Mouse (Mus musculus): ENCODE measurements around the gene Apoc3. TPM values are rescaled to one million over a fixed set of nuclear protein-coding genes. Genes with fewer than 3 reads are reported as not detected.

Gene Apoc3
- total and polyA plus RNA-seq, 3 experiments, result not detected

DNA sequence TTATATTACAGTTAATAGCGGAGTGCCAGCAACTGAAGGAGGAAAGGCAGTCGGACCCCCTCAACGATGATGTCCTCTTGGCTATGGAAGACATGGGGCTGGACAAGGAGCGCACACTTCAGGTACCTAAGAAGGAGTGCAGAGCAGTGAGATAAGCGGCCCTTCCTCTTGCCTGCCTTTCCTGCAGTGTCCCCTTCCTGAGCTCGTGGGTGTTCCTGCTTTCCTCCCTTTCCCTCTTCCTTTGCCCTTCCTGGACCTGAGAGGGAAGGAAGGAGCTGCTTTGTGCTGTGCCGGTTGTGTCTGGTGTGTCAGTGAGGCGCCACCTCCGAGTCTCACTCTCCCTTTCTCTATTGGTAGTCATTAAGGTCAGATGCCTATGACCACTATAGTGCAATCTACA, 40.6 kb downstream of the Apoc3 start:
- DNase-seq (ENCODE audit: extremely low read depth), result no peak
- H3K9me3 ChIP-seq (replicated peaks; ENCODE audit: low read length), result no peaks in the 10 kb centered on the region
- H3K4me2 ChIP-seq (ENCODE audit: insufficient read depth, low read depth, poor library complexity, severe bottlenecking), result no peak overlapping the region
- H3K79me2 ChIP-seq (replicated peaks; ENCODE audit: control insufficient read depth, extremely low read depth, insufficient read depth, poor library complexity, severe bottlenecking), result no peaks in the 10 kb centered on the region
- in situ Hi-C loops (cut with MboI; ENCODE audit: low pct_ligation_motif_present, low pct_unique_long_range_greater_than_20kb, low sequenced_read_pairs) (loop anchor here (5.0 kb wide), 1 partner anchor 203 kb away; no protein-coding TSS in a partner anchor), dilution Hi-C loops (cut with MboI; ENCODE audit: extremely low pct_ligation_motif_present, extremely low pct_unique_long_range_greater_than_20kb, low sequenced_read_pairs) (no loop called here)
- peaks cover 57 to 81% of the 10 kb centered on the region in 2 experiments for H3K36me3 ChIP-seq (replicated peaks in 1 of 2; ENCODE audit: control insufficient read depth in 1 of 2, insufficient read depth in 1 of 2, low read length in 1 of 2)
- peaks cover 0 to 17% of the 10 kb centered on the region in 2 experiments; a peak in 2 of 4 replicates for H3K4me1 ChIP-seq (ENCODE audit: control insufficient read depth in 1 of 2, insufficient read depth in 2 of 2)
- H3K27ac ChIP-seq (ENCODE audit: insufficient read depth, low read depth), result no peak overlapping the region
- H3K4me3 ChIP-seq (replicated peaks in 1 of 3; ENCODE audit: low read depth in 2 of 3, low read length in 2 of 3, poor library complexity in 1 of 3), result no peak overlapping the region
- no peak overlapping the region for H3K9ac ChIP-seq (ENCODE audit: insufficient read depth, low read depth)
- no peak for TF ChIP-seq CHD1 (IDR thresholded peaks at IDR 0.05; ENCODE audit: low read depth, low read length)
- TF ChIP-seq ZNF384 (IDR thresholded peaks at IDR 0.05; ENCODE audit: low read depth, low read length), result no peak
- TF ChIP-seq MAFK (IDR thresholded peaks at IDR 0.05; ENCODE audit: insufficient replicate concordance, low read length), result no peak
- no peak for TF ChIP-seq ELF1 (IDR thresholded peaks at IDR 0.05; ENCODE audit: low read depth, low read length)
- no peak for TF ChIP-seq ZMIZ1 (IDR thresholded peaks at IDR 0.05; ENCODE audit: low read depth, low read length)
- no peak for TF ChIP-seq NRF1 (IDR thresholded peaks at IDR 0.05; ENCODE audit: low read depth, low read length)
- TF ChIP-seq TBP (conservative IDR thresholded peaks at IDR 0.05; ENCODE audit: low read depth, low read length), result no peak
- TF ChIP-seq USF2 (conservative IDR thresholded peaks at IDR 0.05; ENCODE audit: low read depth, low read length), result no peak
- no peak for TF ChIP-seq MEF2A (IDR thresholded peaks at IDR 0.05; ENCODE audit: borderline replicate concordance, low read depth, low read length)
- TF ChIP-seq RAD21 (IDR thresholded peaks at IDR 0.05; ENCODE audit: low read depth, low read length), result no peak
- no peak for TF ChIP-seq GABPA (IDR thresholded peaks at IDR 0.05; ENCODE audit: insufficient replicate concordance, low read depth, low read length)
- no peak for TF ChIP-seq E2F4 (IDR thresholded peaks at IDR 0.05; ENCODE audit: insufficient replicate concordance, low read depth, low read length)
- no peak for TF ChIP-seq CTCF (conservative IDR thresholded peaks at IDR 0.05 in 1 of 2, IDR thresholded peaks at IDR 0.05 in 1 of 2; ENCODE audit: low read depth in 2 of 2, low read length in 2 of 2)
- TF ChIP-seq MAX (IDR thresholded peaks at IDR 0.05; ENCODE audit: low read length), result no peak
- TF ChIP-seq JUND (conservative IDR thresholded peaks at IDR 0.05; ENCODE audit: low read depth, low read length), result no peak
- TF ChIP-seq ZC3H11A (IDR thresholded peaks at IDR 0.05; ENCODE audit: low read depth, low read length), result no peak
- no peak for TF ChIP-seq EP300 (IDR thresholded peaks at IDR 0.05; ENCODE audit: low read length)
- TF ChIP-seq KAT2A (IDR thresholded peaks at IDR 0.05; ENCODE audit: insufficient replicate concordance, low read length), result no peak
- no peak for TF ChIP-seq USF1 (IDR thresholded peaks at IDR 0.05; ENCODE audit: low read depth, low read length)
- H3K27me3 ChIP-seq (replicated peaks), result no peaks in the 10 kb centered on the region

GRCm38 (mm10) chr9:46192642-46193041, 42.8 kb downstream of the Apoc3 start:
- Histone ChIP-seq H3K9ac (ENCODE audit: insufficient read depth, low read depth) (no peak overlapping the region), H3K9me3 (replicated peaks; ENCODE audit: low read length) (no peaks in the 10 kb centered on the region), H3K4me3 (replicated peaks in 1 of 3; ENCODE audit: low read depth in 2 of 3, low read length in 2 of 3, poor library complexity in 1 of 3) (no peak overlapping the region), H3K79me2 (replicated peaks; ENCODE audit: control insufficient read depth, extremely low read depth, insufficient read depth, poor library complexity, severe bottlenecking) (no peaks in the 10 kb centered on the region), H3K27ac (ENCODE audit: insufficient read depth, low read depth) (no peak overlapping the region), H3K27me3 (replicated peaks) (no peaks in the 10 kb centered on the region), H3K36me3 (replicated peaks in 1 of 2; ENCODE audit: control insufficient read depth in 1 of 2, insufficient read depth in 1 of 2, low read length in 1 of 2) (peaks cover 41 to 77% of the 10 kb centered on the region in 2 experiments), H3K4me2 (ENCODE audit: insufficient read depth, low read depth, poor library complexity, severe bottlenecking) (no peak overlapping the region), H3K4me1 (ENCODE audit: control insufficient read depth in 1 of 2, insufficient read depth in 2 of 2) (peaks cover 0 to 17% of the 10 kb centered on the region in 2 experiments; a peak in 3 of 4 replicates)
- peak; percentile 39 for DNase-seq (ENCODE audit: extremely low read depth)
- in situ Hi-C loops (cut with MboI; ENCODE audit: low pct_ligation_motif_present, low pct_unique_long_range_greater_than_20kb, low sequenced_read_pairs) (no loop called here), dilution Hi-C loops (cut with MboI; ENCODE audit: extremely low pct_ligation_motif_present, extremely low pct_unique_long_range_greater_than_20kb, low sequenced_read_pairs) (no loop called here)
- no peak for TF ChIP-seq CHD2 (IDR thresholded peaks at IDR 0.05; ENCODE audit: low read length)
- TF ChIP-seq MEF2A (IDR thresholded peaks at IDR 0.05; ENCODE audit: borderline replicate concordance, low read depth, low read length), result no peak
- no peak for TF ChIP-seq NRF1 (IDR thresholded peaks at IDR 0.05; ENCODE audit: low read depth, low read length)
- peak; percentile 80 for TF ChIP-seq BHLHE40 (IDR thresholded peaks at IDR 0.05; ENCODE audit: low read depth, low read length)
- TF ChIP-seq MXI1 (IDR thresholded peaks at IDR 0.05; ENCODE audit: low read depth, low read length), result no peak
- peak; percentile 86 for TF ChIP-seq ZNF384 (IDR thresholded peaks at IDR 0.05; ENCODE audit: low read depth, low read length)
- no peak for TF ChIP-seq UBTF (IDR thresholded peaks at IDR 0.05; ENCODE audit: low read depth, low read length)
- no peak for TF ChIP-seq SIN3A (IDR thresholded peaks at IDR 0.05; ENCODE audit: low read length)
- TF ChIP-seq USF2 (conservative IDR thresholded peaks at IDR 0.05; ENCODE audit: low read depth, low read length), result peak; percentile 83
- peak; percentile 71 for TF ChIP-seq USF1 (IDR thresholded peaks at IDR 0.05; ENCODE audit: low read depth, low read length)
- TF ChIP-seq MAFK (IDR thresholded peaks at IDR 0.05; ENCODE audit: insufficient replicate concordance, low read length), result no peak
- no peak for TF ChIP-seq POLR2AphosphoS2 (IDR thresholded peaks at IDR 0.05; ENCODE audit: low read depth, low read length)
- TF ChIP-seq MYC (IDR thresholded peaks at IDR 0.05; ENCODE audit: low read depth, low read length), result no peak
- TF ChIP-seq CTCF (conservative IDR thresholded peaks at IDR 0.05 in 1 of 2, IDR thresholded peaks at IDR 0.05 in 1 of 2; ENCODE audit: low read depth in 2 of 2, low read length in 2 of 2), result no peak
- TF ChIP-seq CHD1 (IDR thresholded peaks at IDR 0.05; ENCODE audit: low read depth, low read length), result no peak
- no peak for TF ChIP-seq HCFC1 (IDR thresholded peaks at IDR 0.05; ENCODE audit: low read depth, low read length)
- TF ChIP-seq ZKSCAN1 (IDR thresholded peaks at IDR 0.05; ENCODE audit: borderline replicate concordance, low read depth, low read length), result no peak
- TF ChIP-seq POLR2A (IDR thresholded peaks at IDR 0.05; ENCODE audit: low read depth, low read length), result no peak
- TF ChIP-seq GABPA (IDR thresholded peaks at IDR 0.05; ENCODE audit: insufficient replicate concordance, low read depth, low read length), result no peak
- TF ChIP-seq E2F4 (IDR thresholded peaks at IDR 0.05; ENCODE audit: insufficient replicate concordance, low read depth, low read length), result no peak
- TF ChIP-seq ZMIZ1 (IDR thresholded peaks at IDR 0.05; ENCODE audit: low read depth, low read length), result no peak

Measured in CH12.LX (cell line).